19 mouse cellular contexts compared by ENCODE assay signal in the genomic region with DNA sequence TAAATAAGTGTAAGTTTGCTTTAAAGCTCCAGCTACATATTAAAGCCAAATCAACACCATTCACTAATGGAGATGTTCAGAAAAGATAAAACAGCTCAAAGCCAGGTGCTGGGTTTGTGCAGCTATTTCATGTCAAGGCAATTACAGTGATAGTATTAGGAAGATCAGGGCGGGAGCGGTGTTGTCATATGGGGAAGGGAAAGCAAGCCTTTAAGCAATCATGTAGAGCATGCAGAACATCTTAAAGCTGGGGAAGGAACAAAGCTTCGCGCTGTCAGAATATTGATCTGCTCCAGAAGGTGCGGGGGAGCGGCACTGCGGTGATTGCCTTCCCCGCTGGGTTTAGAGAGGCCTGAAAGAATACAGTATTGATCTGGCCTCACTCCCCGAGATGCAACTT.
DNase-seq lines count a peak whose midpoint lies in the region; ATAC-seq lines count a peak whose summit lies in the region.
"Had no signal": no experiment of that assay in that cellular context is flagged by ENCODE, and none has a peak within 500 bp of the region (broad histone marks: within the 10 kb centered on the region; RNA-seq: fewer than 3 reads in every experiment).

No protein-coding gene starts in this region.

- H3K4me2 ChIP-seq in midbrain, embryonic 11.5 days, result no peak overlapping the region
- no peak overlapping the region for H3K4me2 ChIP-seq in midbrain, embryonic 16.5 days (ENCODE audit: low read length)
- H3K4me2 ChIP-seq in midbrain, embryonic 13.5 days (replicated peaks), result no peak overlapping the region
- H3K4me2 ChIP-seq: forebrain, embryonic 15.5 days; heart, embryonic 13.5 days had no signal

- H3K36me3 ChIP-seq in midbrain, embryonic 11.5 days (ENCODE audit: control insufficient read depth, insufficient read depth, low read length), result no peaks in the 10 kb centered on the region
- H3K36me3 ChIP-seq in midbrain, embryonic 16.5 days (ENCODE audit: control insufficient read depth, insufficient read depth, low read length), result no peaks in the 10 kb centered on the region
- H3K36me3 ChIP-seq in midbrain, embryonic 13.5 days, result no peaks in the 10 kb centered on the region
- H3K36me3 ChIP-seq: embryonic facial prominence, embryonic 10.5 days; forebrain, embryonic 15.5 days; heart, embryonic 13.5 days had no signal

- 43% methylated on average over 9 of the region's 9 CpGs for WGBS in midbrain, embryonic 11.5 days
- WGBS in midbrain, embryonic 16.5 days, result 28% methylated on average over 9 of the region's 9 CpGs
- WGBS in midbrain, embryonic 13.5 days, result 41% methylated on average over 9 of the region's 9 CpGs

- no peaks in the 10 kb centered on the region for H3K9me3 ChIP-seq in midbrain, embryonic 11.5 days (ENCODE audit: control insufficient read depth, low read length)
- no peaks in the 10 kb centered on the region for H3K9me3 ChIP-seq in midbrain, embryonic 16.5 days (replicated peaks; ENCODE audit: control insufficient read depth, low read length, poor library complexity, severe bottlenecking)
- H3K9me3 ChIP-seq in midbrain, embryonic 13.5 days, result no peaks in the 10 kb centered on the region
- H3K9me3 ChIP-seq: embryonic facial prominence, embryonic 10.5 days; forebrain, embryonic 15.5 days; heart, embryonic 13.5 days had no signal

- no peak overlapping the region for H3K4me3 ChIP-seq in midbrain, embryonic 11.5 days (ENCODE audit: low read depth, low read length)
- H3K4me3 ChIP-seq in midbrain, embryonic 16.5 days (ENCODE audit: low read depth, low read length), result no peak overlapping the region
- H3K4me3 ChIP-seq in midbrain, embryonic 13.5 days (replicated peaks), result no peak overlapping the region
- H3K4me3 ChIP-seq: embryonic facial prominence, embryonic 10.5 days; forebrain, embryonic 15.5 days; heart, embryonic 13.5 days had no signal

- H3K27me3 ChIP-seq in midbrain, embryonic 11.5 days (ENCODE audit: control insufficient read depth, insufficient read depth, low read length), result no peaks in the 10 kb centered on the region
- no peaks in the 10 kb centered on the region for H3K27me3 ChIP-seq in midbrain, embryonic 16.5 days (ENCODE audit: control insufficient read depth, insufficient read depth, low read depth, low read length)
- H3K27me3 ChIP-seq in midbrain, embryonic 13.5 days, result no peaks in the 10 kb centered on the region
- H3K27me3 ChIP-seq: forebrain, embryonic 15.5 days; heart, embryonic 13.5 days had no signal

- peak; percentile 9 to 12 for DNase-seq in layer of hippocampus, postnatal 10 days (ENCODE audit: low spot score in 2 of 2)
- DNase-seq in layer of hippocampus, adult 11-12 months (ENCODE audit: low spot score), result no peak
- DNase-seq in midbrain, embryonic 11.5 days (ENCODE audit: low spot score, missing footprints), result peak; percentile 86
- peak; percentile 2 for DNase-seq in brain, adult 2 months (ENCODE audit: low read depth, low spot score)
- no peak for DNase-seq in ovary, postnatal 36 days (ENCODE audit: low spot score)
- no peak for DNase-seq in lung, postnatal 25 days (ENCODE audit: low spot score)
- DNase-seq: adrenal gland, adult 8-10 months; adrenal gland, postnatal 36 days; cerebellum, adult 11-12 months; cerebellum, adult 9-10 months; cerebellum, postnatal 25 days; gastrocnemius, postnatal 36 days; heart, adult 11 months; heart, postnatal 36 days had no signal

- no peaks in the 10 kb centered on the region for H3K4me1 ChIP-seq in midbrain, embryonic 11.5 days (ENCODE audit: control insufficient read depth, insufficient read depth, low read length)
- no peaks in the 10 kb centered on the region; the same call in 1 of the 2 replicates for H3K4me1 ChIP-seq in midbrain, embryonic 16.5 days (ENCODE audit: control insufficient read depth, insufficient read depth, low read length)
- 0 out of 2 replicates have a peak, but pooled peaks cover 6% of the 10 kb centered on the region for H3K4me1 ChIP-seq in midbrain, embryonic 13.5 days (replicated peaks)
- H3K4me1 ChIP-seq: forebrain, embryonic 15.5 days; heart, embryonic 13.5 days had no signal

- ATAC-seq in midbrain, embryonic 11.5 days (ENCODE audit: low FRiP score), result peak; percentile 33; the same call in 1 of the 2 replicates
- no peak for ATAC-seq in midbrain, embryonic 16.5 days
- ATAC-seq in midbrain, embryonic 13.5 days, result peak; percentile 69; the same call in 1 of the 2 replicates
- ATAC-seq: forebrain, embryonic 15.5 days had no signal

- no peak overlapping the region for H3K27ac ChIP-seq in midbrain, embryonic 11.5 days (ENCODE audit: low read depth, low read length)
- H3K27ac ChIP-seq in midbrain, embryonic 16.5 days (ENCODE audit: low read length), result no peak overlapping the region
- no peak overlapping the region for H3K27ac ChIP-seq in midbrain, embryonic 13.5 days
- H3K27ac ChIP-seq: embryonic facial prominence, embryonic 10.5 days; forebrain, embryonic 15.5 days; heart, embryonic 13.5 days had no signal

- H3K9ac ChIP-seq in midbrain, embryonic 11.5 days (ENCODE audit: low read length), result no peak overlapping the region
- no peak overlapping the region for H3K9ac ChIP-seq in midbrain, embryonic 16.5 days (ENCODE audit: low read depth, low read length)
- H3K9ac ChIP-seq in midbrain, embryonic 13.5 days (replicated peaks), result no peak overlapping the region
- H3K9ac ChIP-seq: forebrain, embryonic 15.5 days; heart, embryonic 13.5 days had no signal

Comparison
In these comparisons a context has a peak if more than half of its experiments do, and no peak if none do; other contexts are left out.
1. DNase-seq: peak in layer of hippocampus, postnatal 10 days (2 of 2), midbrain, embryonic 11.5 days (single experiment) and brain, adult 2 months (single experiment); none in layer of hippocampus, adult 11-12 months (single experiment), ovary, postnatal 36 days (single experiment) and lung, postnatal 25 days (single experiment).